Mouse (Mus musculus): Measurements from ENCODE around the gene Slc1a2.

The Slc1a2 gene

GRCm38 (mm10) chr2:102663339-102663738 is 4.9 kb downstream of the Slc1a2 start:
- DNase-seq (ENCODE audit: low spot score in 2 of 2) = no peak

GRCm38 (mm10) chr2:102663865-102664264 is 5.4 kb downstream of the Slc1a2 start:
- DNase-seq (ENCODE audit: low spot score in 2 of 2) = no peak

GRCm38 (mm10) chr2:102667981-102668380 is 9.5 kb downstream of the Slc1a2 start:
- no peak for DNase-seq (ENCODE audit: low spot score in 2 of 2)

GRCm38 (mm10) chr2:102669580-102669979 is 11.1 kb downstream of the Slc1a2 start:
- no peak for DNase-seq (ENCODE audit: low spot score in 2 of 2)

GRCm38 (mm10) chr2:102674582-102674981 is 16.1 kb downstream of the Slc1a2 start:
- no peak for DNase-seq (ENCODE audit: low spot score in 2 of 2)

- DNase-seq (ENCODE audit: low spot score in 2 of 2) = no peak
These were observed 16.8 kb downstream of the Slc1a2 start for GRCm38 (mm10) chr2:102675275-102675674.

GRCm38 (mm10) chr2:102676716-102677312 is 18.4 kb downstream of the Slc1a2 start:
- no peak for DNase-seq (ENCODE audit: low spot score in 2 of 2)

- DNase-seq (ENCODE audit: low spot score in 2 of 2) = no peak
These were observed 18.9 kb downstream of the Slc1a2 start for GRCm38 (mm10) chr2:102677400-102677799.

- no peak for DNase-seq (ENCODE audit: low spot score in 2 of 2)
These were observed 22.9 kb downstream of the Slc1a2 start for GRCm38 (mm10) chr2:102681351-102681750.

GRCm38 (mm10) chr2:102682168-102682567 is 23.7 kb downstream of the Slc1a2 start:
- DNase-seq (ENCODE audit: low spot score in 2 of 2) = no peak

- DNase-seq (ENCODE audit: low spot score in 2 of 2) = no peak
These were observed 27.1 kb downstream of the Slc1a2 start for GRCm38 (mm10) chr2:102685371-102686107.

- DNase-seq (ENCODE audit: low spot score in 2 of 2) = no peak
These were observed 27.6 kb downstream of the Slc1a2 start for GRCm38 (mm10) chr2:102686108-102686450.

- no peak for DNase-seq (ENCODE audit: low spot score in 2 of 2)
These were observed 35.1 kb downstream of the Slc1a2 start for GRCm38 (mm10) chr2:102693556-102693955.

GRCm38 (mm10) chr2:102694750-102695149 is 36.3 kb downstream of the Slc1a2 start:
- no peak for DNase-seq (ENCODE audit: low spot score in 2 of 2)

GRCm38 (mm10) chr2:102695541-102695940 is 37.1 kb downstream of the Slc1a2 start:
- DNase-seq (ENCODE audit: low spot score in 2 of 2) = no peak

- DNase-seq (ENCODE audit: low spot score in 2 of 2) = no peak
These were observed 39.3 kb downstream of the Slc1a2 start for GRCm38 (mm10) chr2:102697732-102698131.

GRCm38 (mm10) chr2:102699921-102700320 is 41.5 kb downstream of the Slc1a2 start:
- no peak for DNase-seq (ENCODE audit: low spot score in 2 of 2)

GRCm38 (mm10) chr2:102700695-102701094 is 42.2 kb downstream of the Slc1a2 start:
- no peak for DNase-seq (ENCODE audit: low spot score in 2 of 2)

GRCm38 (mm10) chr2:102701382-102701781 is 42.9 kb downstream of the Slc1a2 start:
- no peak for DNase-seq (ENCODE audit: low spot score in 2 of 2)

GRCm38 (mm10) chr2:102703556-102703955 is 45.1 kb downstream of the Slc1a2 start:
- DNase-seq (ENCODE audit: low spot score in 2 of 2) = no peak

- no peak for DNase-seq (ENCODE audit: low spot score in 2 of 2)
These were observed 46.3 kb downstream of the Slc1a2 start for GRCm38 (mm10) chr2:102704781-102705180.

- DNase-seq (ENCODE audit: low spot score in 2 of 2) = no peak
These were observed 53.1 kb downstream of the Slc1a2 start for GRCm38 (mm10) chr2:102711511-102711910.

- no peak for DNase-seq (ENCODE audit: low spot score in 2 of 2)
These were observed 53.6 kb downstream of the Slc1a2 start for GRCm38 (mm10) chr2:102712049-102712448.
